9 mouse cellular contexts compared by ENCODE assay signal in genomic region chr9:72880225-72880960, GRCm38 (mm10). TPM values are rescaled to one million over a fixed set of nuclear protein-coding genes. Genes with fewer than 3 reads are reported as not detected.
A peak's percentile ranks its signal among the peaks of the same experiment; 100 is the strongest.
DNase-seq lines count a peak whose midpoint lies in the region; ATAC-seq and TF ChIP-seq lines count a peak whose summit lies in the region.
"Had no signal": no experiment of that assay in that cellular context is flagged by ENCODE, and none has a peak within 500 bp of the region (broad histone marks: within the 10 kb centered on the region; RNA-seq: fewer than 3 reads in every experiment).

No protein-coding gene starts in this region.

- no peak for TF ChIP-seq CTCF in lung, embryonic 14.5 days (IDR thresholded peaks at IDR 0.05; ENCODE audit: low read depth)
- TF ChIP-seq CTCF in lung, adult 2 months (IDR thresholded peaks at IDR 0.05; ENCODE audit: insufficient read depth, low read length): no peak

- H3K4me3 ChIP-seq in lung, embryonic 14.5 days (ENCODE audit: low read depth, low read length): no peak overlapping the region
- no peak overlapping the region for H3K4me3 ChIP-seq in lung, adult 2 months (replicated peaks; ENCODE audit: extremely low read depth, low read depth, low read length)
- no peak overlapping the region for H3K4me3 ChIP-seq in embryonic facial prominence, embryonic 13.5 days
- no peak overlapping the region for H3K4me3 ChIP-seq in intestine, embryonic 15.5 days (replicated peaks)
- H3K4me3 ChIP-seq in neural tube, embryonic 12.5 days: no peak overlapping the region

- H3K9ac ChIP-seq in lung, embryonic 14.5 days: no peak overlapping the region
- no peak overlapping the region for H3K9ac ChIP-seq in embryonic facial prominence, embryonic 13.5 days
- H3K9ac ChIP-seq in intestine, embryonic 15.5 days: no peak overlapping the region
- 0 out of 2 replicates have a peak overlapping the region, but pooled peaks have one; percentile 17 for H3K9ac ChIP-seq in neural tube, embryonic 12.5 days

- H3K4me2 ChIP-seq in lung, embryonic 14.5 days: no peak overlapping the region
- no peak overlapping the region for H3K4me2 ChIP-seq in embryonic facial prominence, embryonic 13.5 days
- H3K4me2 ChIP-seq in intestine, embryonic 15.5 days (replicated peaks): no peak overlapping the region
- peak overlapping the region; percentile 24; the same call in 1 of the 2 replicates for H3K4me2 ChIP-seq in neural tube, embryonic 12.5 days (replicated peaks)

- ATAC-seq in lung, embryonic 14.5 days (ENCODE audit: insufficient read depth): no peak
- no peak for ATAC-seq in embryonic facial prominence, embryonic 13.5 days (ENCODE audit: insufficient number of reproducible peaks, insufficient read depth, low FRiP score, low TSS enrichment, low read depth)
- 0 out of 2 replicates have a peak, but pooled peaks have one; percentile 22 for ATAC-seq in intestine, embryonic 15.5 days
- no peak for ATAC-seq in neural tube, embryonic 12.5 days (ENCODE audit: low FRiP score, low read depth)
- ATAC-seq: Patski had no signal

- H3K36me3 ChIP-seq in lung, embryonic 14.5 days (ENCODE audit: insufficient read depth): no peaks in the 10 kb centered on the region
- no peaks in the 10 kb centered on the region for H3K36me3 ChIP-seq in embryonic facial prominence, embryonic 13.5 days
- no peaks in the 10 kb centered on the region for H3K36me3 ChIP-seq in intestine, embryonic 15.5 days
- H3K36me3 ChIP-seq in neural tube, embryonic 12.5 days: no peaks in the 10 kb centered on the region

- peak; percentile 62 for DNase-seq in lung, embryonic 14.5 days
- DNase-seq in lung, adult 2 months: no peak
- DNase-seq in thymus, postnatal 10 days (ENCODE audit: low spot score in 2 of 2): no peak
- DNase-seq in cerebellum, postnatal 14 days: no peak
- DNase-seq in layer of hippocampus, postnatal 36 days: no peak

- no peaks in the 10 kb centered on the region for H3K27me3 ChIP-seq in lung, embryonic 14.5 days (ENCODE audit: insufficient read depth, low read length)
- H3K27me3 ChIP-seq in embryonic facial prominence, embryonic 13.5 days: no peaks in the 10 kb centered on the region
- H3K27me3 ChIP-seq in intestine, embryonic 15.5 days (replicated peaks): no peaks in the 10 kb centered on the region
- H3K27me3 ChIP-seq in neural tube, embryonic 12.5 days (replicated peaks): no peaks in the 10 kb centered on the region
- H3K27me3 ChIP-seq: Patski had no signal

- H3K27ac ChIP-seq in lung, embryonic 14.5 days (ENCODE audit: low read depth): peak overlapping the region; percentile 39; the same call in 1 of the 2 replicates
- H3K27ac ChIP-seq in embryonic facial prominence, embryonic 13.5 days: 0 out of 2 replicates have a peak overlapping the region, but pooled peaks have one; percentile 5
- H3K27ac ChIP-seq in intestine, embryonic 15.5 days: peak overlapping the region; percentile 40; the same call in 1 of the 2 replicates
- H3K27ac ChIP-seq in neural tube, embryonic 12.5 days: no peak overlapping the region

- H3K4me1 ChIP-seq in lung, embryonic 14.5 days (ENCODE audit: insufficient read depth): peaks cover 22% of the 10 kb centered on the region
- H3K4me1 ChIP-seq in lung, adult 2 months (ENCODE audit: control insufficient read depth, insufficient read depth, low read length): peaks cover 7% of the 10 kb centered on the region; the same call in 1 of the 2 replicates
- H3K4me1 ChIP-seq in embryonic facial prominence, embryonic 13.5 days: peaks cover 57% of the 10 kb centered on the region
- H3K4me1 ChIP-seq in intestine, embryonic 15.5 days (replicated peaks): peaks cover 24% of the 10 kb centered on the region
- H3K4me1 ChIP-seq in neural tube, embryonic 12.5 days: peaks cover 40% of the 10 kb centered on the region

- WGBS in lung, embryonic 14.5 days: 33% methylated on average over 16 of the region's 16 CpGs
- 56% methylated on average over 16 of the region's 16 CpGs for WGBS in lung, adult 2 months
- WGBS in embryonic facial prominence, embryonic 13.5 days: 31% methylated on average over 16 of the region's 16 CpGs
- WGBS in intestine, embryonic 15.5 days: 31% methylated on average over 16 of the region's 16 CpGs
- 19% methylated on average over 16 of the region's 16 CpGs for WGBS in neural tube, embryonic 12.5 days

- no peak for TF ChIP-seq POLR2A in lung, adult 2 months (IDR thresholded peaks at IDR 0.05; ENCODE audit: borderline replicate concordance, extremely low read depth, low read depth, low read length)

- no peaks in the 10 kb centered on the region for H3K9me3 ChIP-seq in lung, embryonic 14.5 days (ENCODE audit: low read depth, low read length)
- no peaks in the 10 kb centered on the region for H3K9me3 ChIP-seq in embryonic facial prominence, embryonic 13.5 days
- no peaks in the 10 kb centered on the region for H3K9me3 ChIP-seq in intestine, embryonic 15.5 days
- H3K9me3 ChIP-seq in neural tube, embryonic 12.5 days: no peaks in the 10 kb centered on the region

RNA-seq across cellular contexts. Expression of gene Pygo1, which starts 45.1 kb away (rescaled TPM):
- polyA plus RNA-seq in lung, embryonic 14.5 days (2014; fragmentation: Nextera tagmentation; extraction: Ambion mirVana): 6.0 and 7.0 TPM in 2 replicates
- polyA plus RNA-seq in lung, adult 2 months (2012; rRNA removed): 1.4 and 2.0 TPM in 2 replicates
- 10.6 and 10.8 TPM in 2 replicates for polyA plus RNA-seq in embryonic facial prominence, embryonic 13.5 days (2015; fragmentation: Nextera tagmentation; extraction: Ambion mirVana)
- polyA plus RNA-seq in intestine, embryonic 15.5 days (2015; fragmentation: Nextera tagmentation; extraction: Ambion mirVana): 2.7 and 2.9 TPM in 2 replicates
- 12.0 and 13.0 TPM in 2 replicates for polyA plus RNA-seq in neural tube, embryonic 12.5 days (2016; fragmentation: Nextera tagmentation; extraction: Ambion mirVana)
- total RNA-seq in layer of hippocampus, postnatal 36 days (2021): 10 to 100 TPM; 29.5 to 30.8 TPM
